Mouse (Mus musculus) layer of hippocampus, adult 9-11 months (tissue): ENCODE measurements around the gene Card14.

Source experiments
- DNase-seq: peaks from one replicate; pipeline ENCODE4 v3.0.0; 2022

Card14 gene

DNA sequence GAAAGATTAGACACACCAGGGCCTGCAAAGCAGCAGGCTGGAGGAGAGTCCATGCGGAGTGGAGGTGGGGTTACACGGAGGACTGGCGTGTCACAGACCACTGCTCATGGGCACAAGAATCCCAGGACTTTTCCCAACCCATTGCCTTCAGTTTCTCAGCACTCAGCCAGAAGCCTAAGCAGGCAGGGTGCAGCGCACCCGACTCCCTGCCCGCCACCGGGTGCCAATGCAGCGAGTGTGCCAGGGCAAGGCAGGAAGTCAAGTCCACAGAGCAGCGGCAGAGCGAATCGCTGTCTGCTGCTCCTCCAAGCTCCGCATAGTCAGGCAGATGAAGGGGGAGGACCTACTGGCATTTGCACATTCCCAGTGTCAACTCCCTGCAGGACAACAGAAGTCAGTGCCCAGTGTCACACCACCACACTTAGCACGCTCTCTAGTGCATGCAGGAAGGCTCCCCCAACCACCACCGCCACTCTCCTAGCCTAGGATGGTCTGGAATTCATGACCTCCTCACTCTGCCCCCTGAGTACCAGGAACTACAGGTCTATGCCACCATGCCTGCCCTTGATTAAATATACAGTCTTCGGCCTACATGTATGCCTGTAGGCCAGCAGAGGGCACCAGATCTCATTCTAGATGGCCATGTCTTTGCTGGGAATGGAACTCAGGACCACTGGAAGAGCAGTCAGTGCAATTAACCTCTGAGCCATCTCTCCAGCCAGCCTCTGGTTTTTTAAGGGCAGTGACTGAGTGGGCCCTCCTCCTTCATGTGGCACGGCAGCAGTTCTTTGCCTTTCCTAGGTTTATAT lies 2.5 kb upstream of the Card14 start:
- DNase-seq = no peak

DNA sequence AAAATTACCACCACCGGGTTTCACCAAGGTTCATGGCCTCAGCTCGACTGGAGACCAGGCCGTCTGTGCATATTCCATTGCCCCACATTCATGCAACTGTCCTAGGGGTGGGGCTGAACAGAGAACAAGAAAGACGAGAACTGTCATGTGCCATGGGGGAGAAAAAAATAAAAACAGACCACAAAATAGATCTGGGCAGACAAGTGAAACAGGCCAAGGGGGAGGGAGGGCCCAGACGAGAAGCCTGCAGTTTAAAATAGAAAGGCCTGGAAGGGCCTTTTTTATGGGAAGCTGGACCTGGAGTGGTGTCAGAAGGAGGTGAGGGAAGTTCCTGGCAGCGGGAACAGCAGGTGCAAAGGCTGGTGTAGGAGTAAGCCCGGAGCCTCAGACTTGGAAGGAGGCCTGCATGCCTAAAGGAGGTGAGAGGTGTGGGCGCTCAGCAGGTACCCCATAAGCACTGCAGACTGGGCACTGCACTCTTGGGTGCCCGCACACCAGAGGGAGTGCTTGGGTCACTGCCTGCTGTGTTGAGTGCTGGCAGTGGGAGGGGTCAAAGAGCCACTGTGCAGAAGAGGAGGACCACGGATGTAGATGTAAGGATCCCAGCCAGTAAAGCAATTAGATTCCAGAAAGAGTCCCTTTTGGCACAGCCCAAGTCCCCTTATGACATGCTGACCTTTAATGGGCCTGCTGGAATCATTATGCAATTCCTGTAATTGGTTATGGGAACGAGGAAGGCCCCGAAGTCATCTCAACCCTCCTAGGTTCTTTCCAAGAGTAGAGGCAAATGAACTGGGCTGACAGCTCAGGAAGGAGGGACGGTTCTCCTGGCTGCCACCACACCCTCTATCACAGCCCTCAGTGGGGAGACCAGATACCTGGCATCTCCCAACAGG lies 558 bp upstream of the Card14 start:
- DNase-seq = no peak

DNA sequence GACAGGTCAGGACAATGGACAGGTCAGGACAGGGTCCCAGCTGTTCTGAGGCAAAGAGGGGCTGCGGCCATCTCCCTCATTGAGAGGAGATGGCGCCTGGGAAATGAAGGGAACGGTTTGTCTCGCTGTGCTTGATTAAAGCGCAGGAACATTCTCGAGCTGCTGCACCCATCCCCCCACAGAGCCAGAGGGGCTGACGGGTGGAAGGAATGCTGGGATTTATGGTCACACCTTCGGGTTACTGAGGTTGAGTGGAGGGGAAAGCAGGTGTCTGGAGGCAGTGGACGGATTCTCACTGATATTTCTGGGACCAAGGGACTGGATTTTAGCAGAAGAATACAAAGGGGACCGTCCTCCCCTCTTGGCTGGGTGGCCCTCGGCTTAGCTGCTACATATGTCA lies 348 bp downstream of the Card14 start:
- no peak for DNase-seq

DNA sequence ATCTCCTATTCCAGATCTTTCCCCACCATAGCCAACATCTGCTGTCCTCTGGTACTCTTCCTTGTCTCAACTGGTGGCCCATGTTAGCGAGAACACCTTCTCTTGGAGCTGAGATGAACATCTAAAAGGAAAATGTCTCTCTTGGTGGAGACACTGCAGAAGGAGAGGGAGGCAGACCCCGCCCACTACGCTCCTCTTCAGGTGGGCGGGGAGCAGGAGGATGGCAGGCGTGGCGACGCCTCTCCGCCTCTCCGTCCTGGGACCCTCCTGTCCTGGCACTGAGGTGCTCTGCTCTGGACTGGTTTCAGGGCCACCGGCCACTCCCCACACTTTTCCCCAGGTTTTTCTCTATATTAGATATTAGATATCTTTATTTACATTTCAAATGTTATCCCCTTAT lies 3.1 kb downstream of the Card14 start:
- DNase-seq = no peak

DNA sequence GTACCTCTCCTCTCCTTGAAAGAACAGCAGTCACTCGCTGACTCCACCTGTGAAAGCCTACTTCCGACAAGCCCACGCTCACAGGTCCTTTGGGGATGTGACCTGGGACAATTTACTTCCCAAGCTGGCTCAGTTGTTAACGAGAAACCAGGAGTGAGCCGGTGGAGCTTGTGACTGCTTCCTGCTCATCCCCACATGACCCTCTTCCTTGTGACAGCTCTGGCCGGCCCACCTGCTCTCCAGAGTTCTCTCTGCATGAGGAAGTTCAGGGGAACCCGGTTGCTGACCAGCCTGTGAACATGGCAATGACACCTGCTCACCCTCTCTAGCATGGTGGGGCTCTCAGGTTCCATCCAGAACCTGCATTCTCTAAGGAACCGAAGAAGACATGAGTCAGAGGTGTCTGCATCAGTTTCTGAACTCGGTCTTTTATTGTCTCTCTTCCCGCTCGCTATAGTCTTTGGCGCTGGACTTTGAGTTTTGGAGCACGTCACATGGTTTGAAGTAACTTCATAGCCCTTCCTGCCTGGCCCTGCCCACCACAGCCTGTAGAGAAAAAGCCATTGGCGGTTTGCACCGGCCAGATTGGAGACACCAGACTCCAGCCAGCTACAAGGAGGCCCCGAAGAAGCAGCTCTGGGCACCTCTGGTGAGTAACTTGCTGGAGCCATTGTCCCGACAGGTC lies 6.8 kb downstream of the Card14 start:
- DNase-seq = no peak

DNA sequence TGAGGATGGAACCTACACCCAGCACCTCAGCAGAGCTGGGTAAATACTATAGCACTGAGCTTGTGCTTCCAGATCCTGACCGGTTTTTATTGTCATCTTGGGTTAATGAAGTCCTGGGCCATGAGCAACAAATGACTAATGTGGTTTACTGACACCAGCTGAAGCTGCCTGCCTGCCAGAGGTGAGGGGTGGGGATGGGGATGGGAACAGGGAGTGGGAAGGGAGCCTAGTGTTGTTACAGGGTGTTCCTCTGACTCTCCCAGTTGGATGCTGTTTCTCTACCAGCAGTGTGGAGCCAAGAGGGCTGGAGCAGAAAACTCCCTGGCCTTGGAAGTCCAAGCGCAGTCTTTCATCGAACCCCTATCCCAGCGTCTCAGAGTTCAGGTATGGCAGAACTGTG lies 9.2 kb downstream of the Card14 start:
- DNase-seq = no peak

DNA sequence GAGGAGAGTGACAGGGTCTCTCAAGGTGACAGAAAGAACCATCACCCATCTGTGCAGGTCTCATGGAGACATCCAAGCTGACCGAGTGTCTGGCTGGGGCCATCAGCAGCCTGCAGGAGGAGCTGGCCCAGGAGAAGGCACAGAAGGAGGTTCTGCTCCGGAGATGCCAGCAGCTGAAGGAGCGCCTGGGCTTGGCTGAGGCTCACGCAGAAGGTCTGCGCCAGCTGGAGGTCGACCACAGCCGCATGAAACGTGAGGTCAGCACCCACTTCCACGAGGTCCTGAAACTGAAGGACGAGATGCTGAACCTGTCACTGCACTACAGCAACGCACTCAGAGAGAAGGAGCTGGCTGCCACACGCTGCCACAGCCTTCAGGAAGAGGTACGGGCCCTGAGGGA lies 15.0 kb downstream of the Card14 start:
- no peak for DNase-seq

DNA sequence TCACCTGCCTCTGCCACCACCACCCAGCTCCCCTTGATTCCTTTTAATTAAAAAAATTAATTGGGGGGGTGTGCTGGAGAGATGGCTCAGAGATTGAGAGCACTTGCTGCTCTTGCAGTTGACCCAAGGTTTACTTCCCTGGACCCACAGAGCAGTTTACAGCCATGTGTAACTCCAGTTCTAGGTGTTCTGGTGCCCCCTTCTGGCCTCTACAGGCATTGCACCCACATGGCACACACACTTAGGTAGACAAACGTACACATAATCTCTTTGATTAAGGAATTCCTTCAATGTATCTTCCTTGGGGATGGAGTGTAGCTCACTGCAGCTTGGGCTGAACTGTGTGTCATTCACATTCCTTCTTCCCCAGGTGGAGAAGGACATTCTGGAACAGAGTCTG lies 17.5 kb downstream of the Card14 start:
- no peak for DNase-seq

DNA sequence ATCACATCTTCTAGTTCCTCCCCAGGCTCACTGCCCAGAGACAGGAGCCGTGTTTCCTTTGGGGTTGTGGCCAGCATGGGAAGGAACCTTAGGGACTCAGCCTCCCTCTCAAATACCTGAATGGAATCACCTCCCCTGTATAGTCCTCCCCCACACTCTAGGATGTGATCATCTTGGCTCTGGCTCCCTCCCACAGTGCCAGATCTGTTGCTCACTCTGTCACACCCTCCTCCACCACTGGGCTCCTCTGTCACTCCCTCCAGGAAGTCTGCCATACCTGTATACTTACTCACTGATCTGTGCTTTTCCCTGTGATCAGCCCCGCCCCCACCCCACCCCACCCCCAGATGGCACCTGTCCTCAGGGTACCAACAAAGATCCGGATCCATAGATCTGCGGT lies 23.0 kb downstream of the Card14 start:
- no peak for DNase-seq

DNA sequence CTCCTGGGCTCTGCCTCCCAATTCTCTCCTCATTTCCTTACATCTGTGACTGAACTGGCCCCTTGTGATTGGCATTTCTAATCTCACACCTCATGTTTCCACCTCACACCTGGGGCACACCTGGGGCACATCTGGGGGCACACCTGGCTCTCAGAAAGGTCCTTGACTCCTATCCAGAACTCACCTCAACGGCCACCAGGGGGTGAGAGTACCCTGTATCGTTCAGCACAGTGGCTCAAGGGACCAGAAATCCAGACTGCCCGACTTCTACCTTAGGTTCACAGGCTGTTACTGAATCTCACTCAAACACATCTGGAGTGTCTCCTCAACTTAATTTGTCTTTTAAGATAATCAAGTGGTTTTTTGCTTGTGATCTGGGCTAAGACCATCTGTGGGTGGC lies 24.4 kb downstream of the Card14 start:
- DNase-seq = no peak

DNA sequence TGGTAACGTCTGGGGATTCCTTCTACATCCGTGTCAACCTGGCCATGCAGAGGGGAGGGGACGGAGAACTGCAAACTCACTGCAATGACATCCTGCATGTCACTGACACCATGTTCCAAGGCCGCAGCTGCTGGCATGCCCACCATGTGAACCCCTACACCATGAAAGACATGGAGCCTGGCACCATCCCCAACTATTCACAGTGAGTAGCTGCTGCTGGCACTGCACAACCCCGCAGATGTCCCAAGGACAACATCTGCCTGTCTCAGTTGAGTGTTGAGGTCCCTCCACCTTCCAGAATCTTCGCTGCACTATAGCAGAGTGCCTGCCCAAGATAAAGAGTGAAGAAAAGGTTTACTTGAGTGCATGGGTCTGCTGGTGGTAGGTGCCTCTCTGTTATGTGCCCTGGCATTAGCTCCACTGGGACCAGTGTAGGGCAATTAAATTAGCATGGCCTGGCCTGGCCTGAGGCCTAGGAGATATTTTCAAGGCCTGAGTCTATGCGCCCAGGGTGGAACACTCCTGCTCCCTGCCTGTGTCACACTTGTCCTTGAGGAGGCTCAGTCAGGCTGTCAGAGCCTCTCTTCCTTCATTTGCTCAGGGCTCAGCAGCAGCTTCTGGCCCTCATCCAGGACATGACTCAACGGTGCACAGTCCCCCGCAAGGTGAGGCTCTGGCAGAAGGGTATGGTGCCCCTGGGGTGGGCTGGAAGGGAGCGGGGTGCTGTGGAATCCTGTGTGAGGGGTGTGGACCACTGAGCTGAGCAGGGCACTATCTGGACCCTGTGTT lies 30.9 kb downstream of the Card14 start:
- no peak for DNase-seq

DNA sequence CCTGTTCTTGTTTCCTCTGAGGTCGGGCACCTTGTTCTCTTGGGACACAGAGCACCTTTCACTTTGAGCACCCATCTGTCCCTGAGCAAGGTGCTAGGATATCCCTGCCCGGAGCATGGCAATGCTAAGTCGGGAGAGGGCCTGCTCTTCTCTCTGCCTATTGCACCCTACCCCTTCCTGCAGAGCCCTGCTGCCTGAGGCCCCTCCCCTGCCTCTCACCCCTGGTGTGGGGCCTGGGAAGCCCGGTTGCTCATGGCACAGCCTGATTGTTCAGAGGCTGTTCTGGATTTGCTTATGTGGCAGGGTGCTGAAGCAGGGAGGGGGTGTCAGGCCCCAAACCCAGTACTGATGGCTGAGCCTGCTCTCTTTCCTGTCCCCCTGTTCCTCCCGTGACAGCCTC lies 31.6 kb downstream of the Card14 start:
- DNase-seq = no peak

DNA sequence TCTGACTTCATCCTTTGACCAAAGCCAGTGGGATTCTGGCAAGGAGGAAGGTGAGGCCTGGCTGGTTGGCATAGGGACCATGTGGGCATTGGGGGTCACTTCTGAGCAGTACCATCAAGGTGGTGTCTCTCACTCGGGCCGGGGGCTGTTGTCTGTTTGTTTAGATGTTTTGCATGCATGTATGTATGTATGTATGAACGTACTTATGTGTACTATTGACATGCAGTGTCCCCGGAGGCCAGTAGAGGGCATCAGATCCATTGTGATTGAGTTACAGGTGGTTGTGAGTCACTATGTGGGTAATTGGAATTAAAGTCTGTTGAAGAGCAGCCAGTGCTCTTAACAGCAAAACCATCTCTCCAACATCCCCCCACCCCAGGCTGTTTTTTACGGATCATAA lies 32.1 kb downstream of the Card14 start:
- peak; percentile 61 for DNase-seq

DNA sequence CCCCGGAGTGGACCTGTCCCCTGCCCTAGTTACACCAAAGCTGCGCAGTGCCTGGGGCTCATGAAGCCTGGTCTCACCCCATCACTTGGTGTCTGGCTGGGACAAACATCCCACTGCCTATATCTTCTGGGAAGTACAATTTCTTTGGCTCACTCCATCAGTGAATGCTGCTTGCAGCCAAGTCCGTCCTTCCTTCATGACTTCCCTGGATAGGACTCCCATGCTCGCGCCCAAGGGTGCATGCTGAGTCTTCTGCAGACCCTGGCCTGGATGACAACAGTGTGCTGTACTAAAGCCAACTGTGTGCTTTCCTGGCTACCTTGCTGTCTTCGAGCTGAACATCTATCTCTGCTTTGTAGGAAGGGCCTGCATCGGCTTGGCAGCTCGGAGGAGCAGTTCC lies 36.6 kb downstream of the Card14 start:
- DNase-seq = no peak

DNA sequence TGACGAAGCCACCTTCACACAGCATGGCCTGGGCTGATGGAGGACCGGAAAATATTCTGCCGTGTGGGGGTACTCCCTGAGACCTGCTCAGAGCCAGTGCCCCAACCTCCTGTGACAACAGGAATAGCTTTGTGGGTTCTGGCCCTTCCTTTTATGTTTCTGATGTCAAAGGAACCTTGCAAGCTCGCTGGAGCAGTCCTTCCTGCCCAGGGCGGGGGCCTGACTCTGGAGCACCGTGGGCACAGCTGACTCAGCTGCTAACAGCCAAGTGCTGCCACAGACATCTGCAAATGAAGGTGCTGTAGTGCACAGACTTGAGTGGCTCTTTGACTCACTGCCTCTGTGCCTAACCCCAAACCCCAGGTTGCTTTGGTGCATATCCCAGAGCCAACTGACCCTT lies 37.3 kb downstream of the Card14 start:
- DNase-seq = no peak

DNA sequence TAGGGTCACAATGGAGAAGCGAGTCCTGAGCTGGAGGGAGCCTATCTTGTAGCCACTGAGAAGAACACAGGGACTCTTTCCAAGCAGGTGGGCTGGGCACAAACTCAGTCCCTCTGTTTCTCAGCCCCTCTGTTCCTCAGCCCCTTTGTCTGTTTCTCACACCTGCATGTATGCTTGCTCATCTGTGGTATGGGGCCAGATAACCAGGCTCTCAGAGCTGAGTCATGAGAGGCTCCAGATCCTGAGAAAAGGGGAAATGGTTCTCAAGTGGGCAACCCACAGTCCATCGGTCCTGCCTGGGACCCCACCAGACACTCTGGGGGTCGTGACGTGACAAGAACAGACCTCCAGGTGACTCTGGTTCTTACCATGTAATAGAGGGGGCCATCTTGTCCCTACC lies 39.6 kb downstream of the Card14 start:
- DNase-seq = no peak

DNA sequence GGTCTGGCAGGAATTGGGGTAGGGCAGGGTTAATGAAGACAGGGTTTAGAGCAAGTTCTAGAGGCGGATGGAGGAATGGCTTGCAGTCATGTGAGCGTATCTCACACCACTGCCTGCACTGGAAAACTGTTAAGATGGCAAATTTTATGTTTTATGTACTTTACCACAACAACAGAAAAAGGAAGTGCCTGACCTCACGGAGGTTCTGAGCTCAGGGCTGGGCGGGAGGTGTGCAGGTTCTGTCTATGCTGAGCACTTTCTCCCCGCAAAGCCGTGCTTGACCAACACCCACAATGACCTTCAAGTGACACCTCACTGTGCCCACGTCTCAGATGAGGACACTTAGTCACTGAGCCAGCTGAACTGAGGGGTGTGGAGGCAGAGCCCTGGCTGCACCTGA lies 44.5 kb downstream of the Card14 start:
- no peak for DNase-seq

DNA sequence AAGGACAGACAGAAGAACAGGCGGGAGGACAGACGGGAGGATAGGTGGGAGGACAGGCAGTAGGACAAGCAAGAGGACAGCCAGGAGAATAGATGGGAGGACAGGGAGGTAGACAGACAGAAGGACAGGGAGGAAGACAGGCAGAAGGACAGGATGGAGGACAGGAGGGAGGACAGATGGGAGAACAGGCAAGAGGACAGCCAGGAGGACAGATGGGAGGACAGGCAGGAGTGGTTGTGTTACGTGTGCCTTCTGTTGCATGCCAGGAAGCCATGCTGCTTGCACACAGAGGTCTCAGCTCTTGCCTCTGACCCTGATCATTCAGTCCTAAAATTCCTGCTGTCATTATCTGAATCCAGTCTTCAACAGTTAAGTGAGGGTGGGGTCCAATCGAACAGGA lies 46.4 kb downstream of the Card14 start:
- no peak for DNase-seq

DNA sequence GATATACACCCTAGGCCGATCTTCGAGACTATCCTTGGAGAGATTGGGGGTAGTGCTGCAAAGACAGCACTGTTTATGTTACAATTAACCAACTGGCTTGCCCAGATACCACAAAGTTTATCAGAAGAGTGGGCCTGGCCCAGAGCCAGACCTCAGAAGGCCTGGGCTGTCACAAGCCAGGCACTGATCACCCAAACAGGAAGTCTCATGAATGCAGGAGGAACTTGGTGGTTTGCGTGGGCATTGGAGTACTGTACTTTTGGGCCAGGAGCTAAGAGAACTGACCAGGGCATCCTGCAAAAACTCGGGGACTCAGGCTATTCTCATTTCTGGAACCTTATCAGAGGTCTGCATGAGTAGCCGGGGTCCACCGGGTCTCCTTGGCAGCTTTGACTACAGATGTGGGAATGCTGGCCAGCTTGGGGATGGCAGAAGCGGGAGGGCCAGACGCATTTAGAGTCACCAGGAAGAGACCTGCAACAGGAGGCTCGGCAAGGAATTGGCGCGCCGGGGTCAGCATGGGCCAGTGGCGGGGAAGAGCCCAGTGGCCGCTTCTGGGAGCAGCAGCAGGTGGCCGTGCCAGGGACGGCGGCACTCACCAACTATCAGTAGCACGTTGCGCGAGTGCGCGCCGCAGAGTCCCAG lies 47.4 kb downstream of the Card14 start:
- DNase-seq = peak; percentile 69

DNA sequence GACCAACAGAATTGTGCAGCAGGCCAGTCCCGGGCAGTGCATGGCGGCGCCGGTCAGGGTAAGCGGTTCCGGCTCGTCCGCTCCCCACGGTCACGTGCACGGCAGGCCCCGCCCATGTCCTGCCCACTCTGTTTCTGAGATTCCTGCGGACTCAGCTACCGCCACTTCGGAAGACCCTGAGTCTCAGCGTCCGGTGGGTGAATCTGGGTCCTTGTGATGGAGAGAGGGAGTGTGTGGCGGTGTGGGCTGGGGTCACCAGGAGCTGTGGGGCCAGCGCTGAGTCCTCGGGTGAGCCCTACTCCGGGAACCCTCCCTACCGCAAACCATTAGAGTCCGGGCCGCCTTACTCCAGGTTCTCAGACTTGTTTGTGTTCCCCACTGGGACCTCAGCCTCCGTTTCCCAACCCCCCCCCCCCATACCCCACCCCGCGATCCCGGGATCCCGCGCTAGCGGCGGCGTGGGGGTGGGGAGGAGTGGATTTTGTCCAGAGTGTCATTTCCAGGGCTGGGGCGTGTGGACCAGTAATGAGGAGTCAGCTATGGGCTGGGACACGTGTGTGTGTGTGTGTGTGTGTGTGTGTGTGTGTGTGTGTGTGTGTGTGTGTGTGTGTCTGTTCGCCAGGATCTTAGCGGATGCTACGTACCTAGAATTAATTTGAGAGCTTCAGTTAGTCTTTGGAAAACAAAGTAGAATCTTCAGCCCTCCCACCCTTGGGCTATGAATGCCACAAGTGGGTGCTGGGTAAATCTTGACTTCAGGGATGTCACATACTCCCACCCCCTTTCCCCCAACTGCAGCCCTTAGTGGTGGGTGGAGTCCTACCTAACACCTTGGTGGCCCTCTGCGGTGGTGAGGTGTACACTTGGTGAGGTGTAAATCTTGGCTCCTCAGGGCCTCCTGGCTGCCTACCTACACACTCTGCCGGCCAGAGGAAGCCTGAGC lies 48.1 kb downstream of the Card14 start, which contains the start of the genes Sgsh and Slc26a11:
Sgsh (minus strand) TSS at position 94 of the 943 bp plus-strand sequence.
Slc26a11 (plus strand) TSS at position 115 of the 943 bp plus-strand sequence.
- peak; percentile 69 for DNase-seq

DNA sequence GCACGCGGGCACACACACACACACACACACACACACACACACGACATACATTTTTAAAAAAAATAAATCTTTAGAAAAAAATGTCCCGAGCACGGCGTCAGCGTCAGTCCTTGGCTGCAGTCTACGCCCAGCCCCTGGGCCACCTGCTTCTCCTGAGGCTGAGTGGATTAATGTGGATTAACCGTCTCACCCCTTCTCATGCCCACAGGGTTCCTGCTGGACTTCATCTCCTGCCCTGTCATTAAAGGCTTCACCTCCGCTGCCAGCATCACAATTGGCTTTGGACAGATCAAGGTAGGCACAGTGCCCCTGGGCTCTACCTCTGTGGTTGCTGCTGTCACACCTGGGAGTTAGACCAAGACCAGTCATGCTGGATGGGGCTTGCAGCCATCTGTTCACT lies 51.5 kb downstream of the Card14 start:
- no peak for DNase-seq
